Mouse (Mus musculus): ENCODE data around the gene Dapk2. TPM values are rescaled to one million over a fixed set of nuclear protein-coding genes. Genes with fewer than 3 reads are reported as not detected.
A peak's percentile ranks its signal among the peaks of the same experiment; 100 is the strongest.

Gene Dapk2
- polyA plus RNA-seq, 1 experiment from 2014 or later, result 8.1 TPM

DNA sequence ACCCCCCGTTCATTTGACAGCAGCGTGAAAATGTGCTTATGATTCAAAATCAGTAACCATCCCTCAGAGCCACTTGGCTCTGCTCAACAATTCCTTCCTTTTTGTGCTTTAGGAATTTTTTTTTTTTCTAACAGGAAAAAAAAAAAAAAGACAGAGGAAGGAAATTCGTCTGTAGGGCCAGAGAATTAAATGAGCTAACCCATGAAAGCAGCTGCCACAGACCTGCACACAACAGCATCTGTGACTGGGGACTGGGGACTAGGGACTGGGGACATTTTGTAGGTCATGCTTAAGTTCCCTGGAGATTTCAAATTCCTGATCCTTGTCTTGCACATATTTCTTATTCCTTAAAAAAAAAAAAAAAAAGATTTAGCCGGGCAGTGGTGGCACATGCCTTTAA lies 53.4 kb downstream of the Dapk2 start:
- H3K27ac ChIP-seq (ENCODE audit: poor library complexity, severe bottlenecking), result no peak overlapping the region
- H3K4me1 ChIP-seq (replicated peaks), result peaks cover 63% of the 10 kb centered on the region
- no peak overlapping the region for H3K4me2 ChIP-seq
- no peaks in the 10 kb centered on the region for H3K9me3 ChIP-seq (replicated peaks)
- H3K4me3 ChIP-seq, result no peak overlapping the region
- 46% methylated on average over 4 of the region's 4 CpGs for WGBS
- H3K27me3 ChIP-seq (replicated peaks), result no peaks in the 10 kb centered on the region
- ATAC-seq (ENCODE audit: insufficient number of reproducible peaks, low FRiP score), result no peak
- no peaks in the 10 kb centered on the region for H3K36me3 ChIP-seq
- no peak overlapping the region for H3K9ac ChIP-seq

DNA sequence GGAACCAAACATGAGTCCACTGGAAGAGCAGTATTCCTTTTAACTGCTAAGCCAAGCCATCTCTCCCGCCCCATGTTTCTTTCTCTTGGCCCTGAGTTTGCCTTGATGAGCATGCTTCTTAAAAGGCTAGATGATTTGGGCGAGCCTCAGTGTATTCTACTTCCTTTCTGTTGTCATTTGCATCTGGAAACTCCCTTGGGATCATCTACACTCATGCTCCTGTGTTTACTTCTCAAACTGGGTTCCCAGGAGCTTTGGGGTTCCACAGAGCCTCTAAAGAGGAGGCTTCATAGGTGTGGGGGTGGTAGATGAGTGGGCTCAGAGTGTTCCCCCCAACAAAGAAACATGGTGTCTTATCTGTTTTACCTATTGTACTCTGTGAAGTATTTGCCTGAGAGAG lies 54.1 kb downstream of the Dapk2 start:
- Histone ChIP-seq H3K36me3 (no peaks in the 10 kb centered on the region), H3K9ac (no peak overlapping the region), H3K27me3 (replicated peaks) (no peaks in the 10 kb centered on the region), H3K27ac (ENCODE audit: poor library complexity, severe bottlenecking) (no peak overlapping the region), H3K9me3 (replicated peaks) (no peaks in the 10 kb centered on the region), H3K4me1 (replicated peaks) (peaks cover 59% of the 10 kb centered on the region), H3K4me2 (no peak overlapping the region), H3K4me3 (no peak overlapping the region)
- WGBS, result 82% methylated on average over 2 of the region's 2 CpGs
- ATAC-seq (ENCODE audit: insufficient number of reproducible peaks, low FRiP score), result no peak

DNA sequence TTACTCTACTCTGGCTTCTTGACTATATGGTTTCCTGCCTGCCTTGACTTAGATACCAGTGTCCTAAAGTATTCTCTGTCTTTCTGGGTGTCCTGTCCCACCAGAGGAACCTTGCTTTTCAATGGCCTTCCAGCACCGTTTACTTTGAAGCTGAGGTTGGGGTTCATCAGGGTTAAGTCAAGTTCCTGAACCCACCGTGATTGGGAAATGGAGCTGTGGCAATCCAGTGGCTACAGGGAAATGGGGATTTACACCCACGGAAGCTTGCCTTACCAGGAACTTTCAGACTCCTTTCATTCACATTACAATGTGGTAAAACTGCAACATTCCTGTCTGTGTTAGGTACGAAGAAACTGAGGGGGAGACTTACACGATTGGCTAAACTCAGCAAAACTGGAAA lies 54.8 kb downstream of the Dapk2 start:
- H3K4me1 ChIP-seq (replicated peaks), result peaks cover 54% of the 10 kb centered on the region
- peak overlapping the region; percentile 77 for H3K27ac ChIP-seq (ENCODE audit: poor library complexity, severe bottlenecking)
- H3K4me3 ChIP-seq, result no peak overlapping the region
- WGBS, result 68% methylated on average over 5 of the region's 5 CpGs
- H3K27me3 ChIP-seq (replicated peaks), result no peaks in the 10 kb centered on the region
- H3K9ac ChIP-seq, result no peak overlapping the region
- H3K9me3 ChIP-seq (replicated peaks), result no peaks in the 10 kb centered on the region
- ATAC-seq (ENCODE audit: insufficient number of reproducible peaks, low FRiP score), result no peak
- no peaks in the 10 kb centered on the region for H3K36me3 ChIP-seq
- no peak overlapping the region; the same call in 1 of the 2 replicates for H3K4me2 ChIP-seq

DNA sequence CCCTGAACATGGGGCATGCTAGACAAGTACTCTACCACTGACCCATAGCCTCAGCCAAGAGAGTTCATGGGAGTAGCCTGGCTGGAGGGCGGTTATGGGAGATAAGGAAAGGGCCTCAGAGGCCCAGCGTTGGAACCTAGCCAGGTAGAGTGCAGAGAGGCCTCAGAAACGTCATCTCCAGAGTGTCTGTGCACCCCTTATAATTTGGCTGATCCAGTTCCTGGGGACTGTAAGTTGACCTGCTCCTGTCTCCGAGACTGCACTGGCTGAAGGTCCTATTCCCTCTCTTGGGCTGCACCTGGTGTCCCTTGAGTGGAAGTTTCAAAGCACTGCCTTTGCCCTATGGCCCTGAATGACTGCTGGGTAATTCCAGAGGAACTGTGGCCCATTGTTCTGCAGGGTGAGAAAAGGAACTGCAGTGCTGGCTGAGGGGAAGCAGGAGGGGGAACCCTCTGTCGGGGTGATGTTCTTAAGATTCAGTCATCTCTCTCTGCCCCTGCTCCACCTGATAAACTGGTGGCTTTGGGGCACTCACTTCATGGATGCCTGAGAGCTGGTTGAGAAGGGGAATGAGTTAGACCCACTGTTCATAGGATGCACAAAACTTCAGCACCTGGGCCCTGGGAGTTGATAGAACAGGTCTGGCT lies 55.5 kb downstream of the Dapk2 start:
- no peak overlapping the region for H3K9ac ChIP-seq
- H3K27ac ChIP-seq (ENCODE audit: poor library complexity, severe bottlenecking), result peak overlapping the region; percentile 77
- H3K4me3 ChIP-seq, result no peak overlapping the region
- WGBS, result 11% methylated on average over 5 of the region's 5 CpGs
- H3K4me2 ChIP-seq, result peak overlapping the region; percentile 23; the same call in 1 of the 2 replicates
- H3K9me3 ChIP-seq (replicated peaks), result no peaks in the 10 kb centered on the region
- no peaks in the 10 kb centered on the region for H3K27me3 ChIP-seq (replicated peaks)
- H3K36me3 ChIP-seq, result no peaks in the 10 kb centered on the region
- ATAC-seq (ENCODE audit: insufficient number of reproducible peaks, low FRiP score), result peak; percentile 87
- peaks cover 61% of the 10 kb centered on the region for H3K4me1 ChIP-seq (replicated peaks)

GRCm38 (mm10) chr9:66215551-66215950 lies 57.5 kb downstream of the Dapk2 start:
- H3K4me2 ChIP-seq, result no peak overlapping the region
- ATAC-seq (ENCODE audit: insufficient number of reproducible peaks, low FRiP score), result no peak
- H3K27ac ChIP-seq (ENCODE audit: poor library complexity, severe bottlenecking), result no peak overlapping the region
- peaks cover 73% of the 10 kb centered on the region for H3K4me1 ChIP-seq (replicated peaks)
- no peaks in the 10 kb centered on the region for H3K9me3 ChIP-seq (replicated peaks)
- H3K9ac ChIP-seq, result no peak overlapping the region
- H3K27me3 ChIP-seq (replicated peaks), result no peaks in the 10 kb centered on the region
- H3K36me3 ChIP-seq, result no peaks in the 10 kb centered on the region
- no peak overlapping the region for H3K4me3 ChIP-seq

DNA sequence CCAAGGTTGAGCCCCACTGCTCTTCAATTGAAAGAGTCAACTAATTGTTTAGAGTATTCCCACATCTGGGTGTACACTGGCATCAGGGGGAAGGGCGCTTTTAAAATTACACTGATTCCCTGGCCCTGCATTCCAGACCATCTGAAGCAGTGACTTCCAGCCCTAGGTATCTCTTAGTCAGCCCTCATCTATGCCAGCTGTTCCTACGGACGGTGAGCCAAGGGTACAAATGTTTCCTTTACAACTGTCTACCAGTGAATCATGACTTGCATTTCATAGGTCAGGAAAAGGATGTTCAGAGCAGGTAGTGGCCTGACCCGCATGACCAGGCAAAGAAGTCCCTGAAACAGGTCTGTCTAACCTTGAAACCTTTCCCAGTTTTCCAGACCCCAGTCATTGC lies 59.9 kb downstream of the Dapk2 start:
- H3K4me3 ChIP-seq, result no peak overlapping the region
- no peak for ATAC-seq (ENCODE audit: insufficient number of reproducible peaks, low FRiP score)
- H3K27ac ChIP-seq (ENCODE audit: poor library complexity, severe bottlenecking), result no peak overlapping the region
- H3K9ac ChIP-seq, result no peak overlapping the region
- no peak overlapping the region for H3K4me2 ChIP-seq
- 70% methylated on average over 4 of the region's 4 CpGs for WGBS
- H3K9me3 ChIP-seq (replicated peaks), result no peaks in the 10 kb centered on the region
- H3K4me1 ChIP-seq (replicated peaks), result peaks cover 51% of the 10 kb centered on the region
- H3K36me3 ChIP-seq, result no peaks in the 10 kb centered on the region
- H3K27me3 ChIP-seq (replicated peaks), result no peaks in the 10 kb centered on the region

- H3K27me3 ChIP-seq (replicated peaks), result no peaks in the 10 kb centered on the region
- ATAC-seq (ENCODE audit: insufficient number of reproducible peaks, low FRiP score), result no peak
- H3K4me2 ChIP-seq, result no peak overlapping the region; the same call in 1 of the 2 replicates
- peak overlapping the region; percentile 42; the same call in 1 of the 2 replicates for H3K27ac ChIP-seq (ENCODE audit: poor library complexity, severe bottlenecking)
- no peak overlapping the region for H3K4me3 ChIP-seq
- WGBS, result 50% methylated on average over 10 of the region's 10 CpGs
- H3K9ac ChIP-seq, result no peak overlapping the region
- H3K4me1 ChIP-seq (replicated peaks), result peaks cover 39% of the 10 kb centered on the region
- no peaks in the 10 kb centered on the region for H3K36me3 ChIP-seq
- no peaks in the 10 kb centered on the region for H3K9me3 ChIP-seq (replicated peaks)
Measured at GRCm38 (mm10) chr9:66218917-66219725, 61.1 kb downstream of the Dapk2 start.

DNA sequence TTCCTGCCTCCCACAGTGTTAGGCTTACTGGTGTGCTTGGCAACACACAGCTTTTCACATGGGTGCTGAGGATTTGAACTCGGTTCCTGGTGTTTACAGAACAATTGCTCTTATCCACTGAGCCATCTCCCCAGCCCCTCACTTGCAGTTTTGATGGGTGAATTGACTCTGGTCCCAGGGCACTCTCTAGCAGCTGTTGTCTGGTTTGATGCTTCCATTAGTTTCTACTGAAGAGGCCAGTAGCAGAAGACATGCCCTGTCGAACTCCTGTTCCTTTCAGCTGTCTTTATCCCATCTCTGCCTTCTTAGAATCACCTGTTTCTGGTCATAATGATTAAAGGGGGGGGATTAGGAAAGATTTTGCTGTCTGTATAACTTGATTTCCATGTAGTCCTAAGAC lies 65.8 kb downstream of the Dapk2 start:
- H3K9me3 ChIP-seq (replicated peaks), result no peaks in the 10 kb centered on the region
- H3K9ac ChIP-seq, result no peak overlapping the region
- no peak overlapping the region for H3K4me2 ChIP-seq
- no peak overlapping the region for H3K27ac ChIP-seq (ENCODE audit: poor library complexity, severe bottlenecking)
- H3K4me1 ChIP-seq (replicated peaks), result peaks cover 15% of the 10 kb centered on the region
- 77% methylated on average over 2 of the region's 2 CpGs for WGBS
- H3K27me3 ChIP-seq (replicated peaks), result no peaks in the 10 kb centered on the region
- H3K4me3 ChIP-seq, result no peak overlapping the region
- H3K36me3 ChIP-seq, result no peaks in the 10 kb centered on the region
- ATAC-seq (ENCODE audit: insufficient number of reproducible peaks, low FRiP score), result no peak

DNA sequence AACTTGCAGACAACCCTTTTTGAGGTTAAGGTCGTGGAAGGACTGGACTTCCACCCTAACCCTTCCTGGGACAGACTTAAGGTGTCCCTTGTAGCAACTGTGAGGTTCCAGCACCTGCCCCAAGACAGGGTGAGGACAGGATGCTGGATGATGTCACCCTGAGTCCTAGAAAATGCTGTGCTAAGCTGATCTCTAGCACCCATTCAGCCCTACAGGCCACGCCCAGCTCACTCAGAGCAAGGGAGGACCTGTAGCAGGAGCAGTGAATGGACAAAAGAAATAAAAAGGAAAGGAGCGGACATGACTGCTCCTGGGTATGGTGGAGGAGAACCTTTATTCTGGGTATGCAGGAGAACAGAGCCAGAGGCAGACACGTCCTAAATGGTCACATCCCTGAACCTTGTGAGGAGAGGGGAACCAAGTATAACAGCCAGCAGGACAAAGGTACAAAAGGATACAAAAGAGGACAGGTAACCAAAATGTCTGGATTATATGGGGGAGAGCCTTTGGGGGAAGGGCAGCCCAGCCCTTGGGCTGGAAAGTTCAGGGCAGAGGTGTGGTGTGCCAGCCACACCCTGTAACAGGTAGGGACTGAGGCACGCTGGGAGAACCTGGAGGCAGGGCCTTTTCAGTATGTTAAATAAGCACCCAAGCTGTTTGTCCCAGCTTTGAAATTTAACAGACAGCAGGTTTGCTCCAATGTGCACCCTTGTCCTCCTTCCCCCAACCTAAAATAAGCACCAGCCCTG lies 67.9 kb downstream of the Dapk2 start:
- no peaks in the 10 kb centered on the region for H3K27me3 ChIP-seq (replicated peaks)
- H3K36me3 ChIP-seq, result no peaks in the 10 kb centered on the region
- 69% methylated on average over 5 of the region's 5 CpGs for WGBS
- no peak overlapping the region for H3K4me2 ChIP-seq
- H3K9me3 ChIP-seq (replicated peaks), result no peaks in the 10 kb centered on the region
- H3K9ac ChIP-seq, result no peak overlapping the region
- peak; percentile 51; the same call in 1 of the 2 replicates for ATAC-seq (ENCODE audit: insufficient number of reproducible peaks, low FRiP score)
- no peak overlapping the region for H3K27ac ChIP-seq (ENCODE audit: poor library complexity, severe bottlenecking)
- no peak overlapping the region for H3K4me3 ChIP-seq
- peaks cover 3% of the 10 kb centered on the region; the same call in 1 of the 2 replicates for H3K4me1 ChIP-seq (replicated peaks)

GRCm38 (mm10) chr9:66228456-66229151 lies 70.6 kb downstream of the Dapk2 start:
- WGBS, result 54% methylated on average over 2 of the region's 2 CpGs
- no peak overlapping the region for H3K4me2 ChIP-seq
- H3K36me3 ChIP-seq, result no peaks in the 10 kb centered on the region
- H3K4me3 ChIP-seq, result no peak overlapping the region
- no peaks in the 10 kb centered on the region for H3K27me3 ChIP-seq (replicated peaks)
- H3K4me1 ChIP-seq (replicated peaks), result peaks cover 3% of the 10 kb centered on the region; the same call in 1 of the 2 replicates
- no peaks in the 10 kb centered on the region for H3K9me3 ChIP-seq (replicated peaks)
- no peak for ATAC-seq (ENCODE audit: insufficient number of reproducible peaks, low FRiP score)
- H3K9ac ChIP-seq, result no peak overlapping the region
- no peak overlapping the region for H3K27ac ChIP-seq (ENCODE audit: poor library complexity, severe bottlenecking)
